Mouse (Mus musculus) adrenal gland, adult 18-20 months (tissue): ENCODE measurements around the gene Meis1. TPM values are rescaled to one million over a fixed set of nuclear protein-coding genes. Genes with fewer than 3 reads are reported as not detected.
A peak's percentile ranks its signal among the peaks of the same experiment; 100 is the strongest.

ENCODE experiments used
- DNase-seq, 2 experiments: peaks; one replicate each; pipeline ENCODE4 v3.0.0; 2021 to 2022; ENCODE audit warnings: low spot score in 2 of 2
- long read RNA-seq, 2 experiments: library from polyadenylated mRNA; stranded (forward); transcript quantifications; one replicate each; pipeline ENCODE4 v2.0.0; 2021
- total RNA-seq, 2 experiments: library from RNA; stranded (reverse); gene quantifications; 1 replicate in 1 of 2; 2 replicates in 1 of 2; pipeline ENCODE4 v1.2.3; 2021

The Meis1 gene
- 10 to 100 TPM; 31.2 to 49.4 TPM for total RNA-seq
- long read RNA-seq, experiment 1, transcript Meis1-201 (13 exons, 3,196 nt), result major isoform, 7 of 9 reads
- long read RNA-seq, experiment 1, partial matches to known transcripts, result 0 of 9 reads
- long read RNA-seq, experiment 1, other reads (novel, unspliced or antisense), result 2 of 9 reads
- long read RNA-seq, experiment 2, transcript Meis1-201 (13 exons, 3,196 nt), result major isoform, 30 of 48 reads
- long read RNA-seq, experiment 2, partial matches to known transcripts, result 9 of 48 reads
- long read RNA-seq, experiment 2, other reads (novel, unspliced or antisense), result 7 of 48 reads

- DNase-seq, result peak; percentile 79 to 84
Measured at GRCm38 (mm10) chr11:19018489-19019203, at the start of gene Meis1. Gene Meis1, minus strand, starts transcription at chr11:19018985.

GRCm38 (mm10) chr11:19067334-19067733, 48.5 kb upstream of the Meis1 start:
- no peak for DNase-seq

- no peak for DNase-seq
Measured at GRCm38 (mm10) chr11:19049276-19049675, 30.5 kb upstream of the Meis1 start.

GRCm38 (mm10) chr11:19036595-19037166, 17.9 kb upstream of the Meis1 start:
- no peak for DNase-seq

GRCm38 (mm10) chr11:19026581-19027561, 8.1 kb upstream of the Meis1 start:
- DNase-seq, result peak; percentile 71 to 73

- DNase-seq, result peak in 1 of 2 experiments; percentile 27
Measured at GRCm38 (mm10) chr11:19025976-19026520, 7.3 kb upstream of the Meis1 start.

- no peak for DNase-seq
Measured at GRCm38 (mm10) chr11:19024496-19025265, 5.9 kb upstream of the Meis1 start.

GRCm38 (mm10) chr11:19023356-19023755, 4.6 kb upstream of the Meis1 start:
- DNase-seq, result no peak

- DNase-seq, result no peak
Measured at GRCm38 (mm10) chr11:19022576-19022975, 3.8 kb upstream of the Meis1 start.

GRCm38 (mm10) chr11:19020951-19021710, 2.3 kb upstream of the Meis1 start:
- peak; percentile 37 to 60 for DNase-seq

- peak; percentile 88 to 96 for DNase-seq
Measured at GRCm38 (mm10) chr11:19020371-19020824, 1.6 kb upstream of the Meis1 start.

GRCm38 (mm10) chr11:19019204-19020171, 703 bp upstream of the Meis1 start:
- DNase-seq, result peak; percentile 64 to 75

- DNase-seq, result no peak
Measured at GRCm38 (mm10) chr11:19017719-19018413, 919 bp downstream of the Meis1 start.

- DNase-seq, result no peak
Measured at GRCm38 (mm10) chr11:19017262-19017661, 1.5 kb downstream of the Meis1 start.

GRCm38 (mm10) chr11:19016481-19017220, 2.1 kb downstream of the Meis1 start:
- no peak for DNase-seq

GRCm38 (mm10) chr11:19015731-19016461, 2.9 kb downstream of the Meis1 start:
- peak in 1 of 2 experiments; percentile 61 for DNase-seq
